Mouse (Mus musculus) heart, postnatal 36 days (tissue): Measurements from ENCODE around the gene Amot. TPM values are rescaled to one million over a fixed set of nuclear protein-coding genes. Genes with fewer than 3 reads are reported as not detected.

ENCODE experiments used
- DNase-seq, 2 experiments: peaks; one replicate each; pipeline ENCODE4 v3.0.0; 2021 to 2022
- intact Hi-C: fragments of 180-260 bp; cut with DNase I; formaldehyde crosslinking; loops from one replicate; pipeline ENCODE4 v1.15.1; 2025
- total RNA-seq, 2 experiments: library from RNA; stranded (reverse); gene quantifications; 2 replicates each; pipeline ENCODE4 v1.2.3; 2021

Gene Amot
- total RNA-seq, 2 experiments from 2014 or later = 5.9 to 8.2 TPM

- intact Hi-C loops = no loop called here
Measured at GRCm38 (mm10) chrX:145483486-145484055, 21.4 kb downstream of the Amot start.

GRCm38 (mm10) chrX:145482383-145482782, 22.6 kb downstream of the Amot start:
- intact Hi-C loops = no loop called here
- no peak for DNase-seq

More at GRCm38 (mm10) chrX:145483486-145484055, 21.4 kb downstream of the Amot start:
- no peak for DNase-seq

GRCm38 (mm10) chrX:145479942-145480341, 25.0 kb downstream of the Amot start:
- no peak for DNase-seq

GRCm38 (mm10) chrX:145477725-145478194, 27.2 kb downstream of the Amot start:
- no peak for DNase-seq
- intact Hi-C loops = no loop called here

More at GRCm38 (mm10) chrX:145479942-145480341, 25.0 kb downstream of the Amot start:
- intact Hi-C loops = no loop called here

GRCm38 (mm10) chrX:145477003-145477724, 27.8 kb downstream of the Amot start:
- DNase-seq = no peak

GRCm38 (mm10) chrX:145468264-145468663, 36.7 kb downstream of the Amot start:
- intact Hi-C loops = no loop called here

More at GRCm38 (mm10) chrX:145477003-145477724, 27.8 kb downstream of the Amot start:
- intact Hi-C loops = no loop called here

GRCm38 (mm10) chrX:145463524-145463923, 41.5 kb downstream of the Amot start:
- intact Hi-C loops = no loop called here
- DNase-seq = no peak

More at GRCm38 (mm10) chrX:145468264-145468663, 36.7 kb downstream of the Amot start:
- no peak for DNase-seq

GRCm38 (mm10) chrX:145461339-145461738, 43.6 kb downstream of the Amot start:
- intact Hi-C loops = no loop called here

GRCm38 (mm10) chrX:145456251-145456650, 48.7 kb downstream of the Amot start:
- no peak for DNase-seq
- intact Hi-C loops = no loop called here

More at GRCm38 (mm10) chrX:145461339-145461738, 43.6 kb downstream of the Amot start:
- no peak for DNase-seq

- intact Hi-C loops = no loop called here
- DNase-seq = no peak
Measured at GRCm38 (mm10) chrX:145455629-145456028, 49.4 kb downstream of the Amot start.

GRCm38 (mm10) chrX:145454828-145455227, 50.2 kb downstream of the Amot start:
- intact Hi-C loops = no loop called here
- no peak for DNase-seq

GRCm38 (mm10) chrX:145441526-145441925, 63.5 kb downstream of the Amot start:
- intact Hi-C loops = no loop called here

GRCm38 (mm10) chrX:145433652-145434051, 71.3 kb downstream of the Amot start:
- intact Hi-C loops = no loop called here
- DNase-seq = no peak

More at GRCm38 (mm10) chrX:145441526-145441925, 63.5 kb downstream of the Amot start:
- DNase-seq = no peak

- intact Hi-C loops = no loop called here
Measured at GRCm38 (mm10) chrX:145430836-145431570, 74.0 kb downstream of the Amot start.

GRCm38 (mm10) chrX:145428811-145429210, 76.2 kb downstream of the Amot start:
- intact Hi-C loops = no loop called here
- DNase-seq = no peak

More at GRCm38 (mm10) chrX:145430836-145431570, 74.0 kb downstream of the Amot start:
- no peak for DNase-seq

GRCm38 (mm10) chrX:145424026-145424425, 81.0 kb downstream of the Amot start:
- intact Hi-C loops = no loop called here
- DNase-seq = no peak

GRCm38 (mm10) chrX:145414319-145414718, 90.7 kb downstream of the Amot start:
- no peak for DNase-seq
- intact Hi-C loops = loop anchor here (10.0 kb wide), 1 partner anchor 260 kb away; no protein-coding TSS in a partner anchor

GRCm38 (mm10) chrX:145411425-145411824, 93.6 kb downstream of the Amot start:
- DNase-seq = no peak
- intact Hi-C loops = loop anchor here (10.0 kb wide), 1 partner anchor 263 kb away; no protein-coding TSS in a partner anchor

GRCm38 (mm10) chrX:145406052-145406451, 98.9 kb downstream of the Amot start:
- no peak for DNase-seq
- intact Hi-C loops = no loop called here

- DNase-seq = no peak
- intact Hi-C loops = no loop called here
Measured at GRCm38 (mm10) chrX:145401926-145402325, 103.1 kb downstream of the Amot start.

- intact Hi-C loops = loop anchor here (10.0 kb wide), 1 partner anchor 994 kb away; no protein-coding TSS in a partner anchor
- DNase-seq = no peak
Measured at GRCm38 (mm10) chrX:145399236-145399635, 105.7 kb downstream of the Amot start.
